Mouse (Mus musculus) embryonic facial prominence, embryonic 12.5 days (tissue): ENCODE measurements around the gene Sh2d4b. TPM values are rescaled to one million over a fixed set of nuclear protein-coding genes. Genes with fewer than 3 reads are reported as not detected.

ENCODE experiments used
- ATAC-seq: fragments of 200-750 bp; cut with Nextera tagmentation; 2 replicates; pipeline ENCODE4 v1.8.0; 2017; ENCODE audit not compliant: insufficient number of reproducible peaks, insufficient read depth, low FRiP score, low TSS enrichment
- H3K27ac ChIP-seq: fragments of 300-500 bp; sonication (generic); 2 replicates; pipeline ENCODE4 v1.5.1; 2016; ENCODE audit warnings: mild to moderate bottlenecking
- H3K27me3 ChIP-seq: fragments of 300-500 bp; sonication (generic); 2 replicates; pipeline ENCODE4 v1.6.1; 2016; ENCODE audit warnings: mild to moderate bottlenecking, moderate library complexity
- H3K36me3 ChIP-seq: fragments of 300-500 bp; sonication (generic); 2 replicates; pipeline ENCODE4 v1.6.1; 2016; ENCODE audit warnings: mild to moderate bottlenecking
- H3K4me1 ChIP-seq: fragments of 300-500 bp; sonication (generic); 2 replicates; pipeline ENCODE4 v1.6.1; 2016
- H3K4me2 ChIP-seq: fragments of 300-500 bp; sonication (generic); replicated peaks from 2 replicates; pipeline ENCODE4 v1.6.1; 2016; ENCODE audit warnings: mild to moderate bottlenecking, moderate library complexity
- H3K4me3 ChIP-seq: fragments of 300-500 bp; sonication (generic); 2 replicates; pipeline ENCODE4 v1.5.1; 2016; ENCODE audit warnings: mild to moderate bottlenecking
- H3K9ac ChIP-seq: fragments of 300-500 bp; sonication (generic); 2 replicates; pipeline ENCODE4 v1.6.1; 2016; ENCODE audit warnings: mild to moderate bottlenecking, moderate library complexity
- H3K9me3 ChIP-seq: fragments of 300-500 bp; sonication (generic); 2 replicates; pipeline ENCODE4 v1.6.1; 2016; ENCODE audit warnings: mild to moderate bottlenecking, moderate library complexity
- WGBS: fragments of 180-500 bp; shearing (Covaris S2); methylation state at CpG from one replicate; pipeline ENCODE4 v1.1.7; 2016; 5-methylcytosine and 5-hydroxymethylcytosine counted together
- polyA plus RNA-seq: library from polyadenylated mRNA; unstranded; fragments of >200 nt; fragmentation: Nextera tagmentation; extraction: Ambion mirVana; gene quantifications from 2 replicates; pipeline ENCODE4 v1.2.1, GENCODE M21; 2016

The Sh2d4b gene
- 0.47 and 0.62 TPM in 2 replicates for polyA plus RNA-seq

- ATAC-seq, result no peak
- Histone ChIP-seq H3K4me3 (peak within 1 kb of the TSS; percentile 19; the same call in 1 of the 2 replicates), H3K27ac (peak within 1 kb of the TSS; percentile 50; the same call in 1 of the 2 replicates), H3K27me3 (no peaks in the 10 kb centered on the region), H3K9ac (no peak within 1 kb of the TSS), H3K36me3 (no peaks in the 10 kb centered on the region), H3K4me2 (peak within 1 kb of the TSS; percentile 54), H3K4me1 (peaks cover 13% of the 10 kb centered on the region), H3K9me3 (no peaks in the 10 kb centered on the region)
- 60% methylated on average over 3 of the region's 3 CpGs for WGBS
Measured at GRCm38 (mm10) chr14:40893196-40893595, at the start of gene Sh2d4b. Sh2d4b (minus strand) TSS chr14:40893266.

- WGBS, result 87% methylated on average over 2 of the region's 2 CpGs
Measured at GRCm38 (mm10) chr14:40942429-40942828, 49.4 kb upstream of the Sh2d4b start.

GRCm38 (mm10) chr14:40938380-40938987, 45.4 kb upstream of the Sh2d4b start:
- Histone ChIP-seq H3K36me3 (no peaks in the 10 kb centered on the region), H3K4me1 (0 out of 2 replicates have a peak, but pooled peaks cover 5% of the 10 kb centered on the region), H3K27ac (no peak overlapping the region), H3K9me3 (no peaks in the 10 kb centered on the region), H3K9ac (no peak overlapping the region), H3K4me2 (no peak overlapping the region), H3K4me3 (no peak overlapping the region), H3K27me3 (no peaks in the 10 kb centered on the region)
- WGBS, result 85% methylated on average over 11 of the region's 11 CpGs
- no peak for ATAC-seq

More at GRCm38 (mm10) chr14:40942429-40942828, 49.4 kb upstream of the Sh2d4b start:
- Histone ChIP-seq H3K4me3 (no peak overlapping the region), H3K36me3 (0 out of 2 replicates have a peak, but pooled peaks cover 7% of the 10 kb centered on the region), H3K27ac (no peak overlapping the region), H3K9me3 (no peaks in the 10 kb centered on the region), H3K9ac (no peak overlapping the region), H3K4me1 (no peaks in the 10 kb centered on the region), H3K27me3 (no peaks in the 10 kb centered on the region), H3K4me2 (no peak overlapping the region)
- no peak for ATAC-seq

- no peak overlapping the region for H3K4me3 ChIP-seq
- no peaks in the 10 kb centered on the region for H3K27me3 ChIP-seq
- H3K9ac ChIP-seq, result no peak overlapping the region
- no peak overlapping the region for H3K4me2 ChIP-seq
- H3K9me3 ChIP-seq, result no peaks in the 10 kb centered on the region
- 66% methylated on average over 4 of the region's 4 CpGs for WGBS
- no peak overlapping the region for H3K27ac ChIP-seq
- H3K4me1 ChIP-seq, result 0 out of 2 replicates have a peak, but pooled peaks cover 5% of the 10 kb centered on the region
- ATAC-seq, result no peak
- H3K36me3 ChIP-seq, result no peaks in the 10 kb centered on the region
Measured at GRCm38 (mm10) chr14:40937052-40937451, 44.0 kb upstream of the Sh2d4b start.

GRCm38 (mm10) chr14:40935481-40935880, 42.4 kb upstream of the Sh2d4b start:
- WGBS, result 77% methylated on average over 1 of the region's 1 CpGs
- no peak overlapping the region for H3K27ac ChIP-seq
- H3K27me3 ChIP-seq, result no peaks in the 10 kb centered on the region
- no peak overlapping the region for H3K9ac ChIP-seq
- no peaks in the 10 kb centered on the region for H3K36me3 ChIP-seq
- H3K4me3 ChIP-seq, result no peak overlapping the region
- no peaks in the 10 kb centered on the region for H3K9me3 ChIP-seq
- peaks cover 10% of the 10 kb centered on the region for H3K4me1 ChIP-seq
- H3K4me2 ChIP-seq, result no peak overlapping the region
- no peak for ATAC-seq

DNA sequence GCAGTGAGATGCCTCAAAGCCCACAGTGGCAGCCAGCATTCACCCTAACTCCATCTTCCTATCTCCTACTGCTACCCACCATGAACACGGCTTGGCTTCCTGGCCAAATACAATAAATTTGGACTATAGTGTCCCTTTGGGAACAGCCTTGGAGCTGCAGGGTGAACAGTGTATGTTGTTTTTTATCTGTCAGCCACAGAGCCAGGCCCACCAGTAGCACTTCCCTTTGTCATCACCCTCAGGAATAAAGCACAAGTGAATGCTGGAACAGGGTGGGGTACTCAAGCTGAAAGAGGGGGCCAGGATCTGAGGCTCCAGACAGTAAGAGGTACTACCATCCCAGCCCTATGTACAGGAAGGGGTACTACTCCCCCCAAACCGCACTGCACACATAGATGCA, 42.0 kb upstream of the Sh2d4b start:
- Histone ChIP-seq H3K9me3 (no peaks in the 10 kb centered on the region), H3K4me3 (no peak overlapping the region), H3K4me2 (no peak overlapping the region), H3K4me1 (peaks cover 10% of the 10 kb centered on the region), H3K27ac (no peak overlapping the region), H3K27me3 (no peaks in the 10 kb centered on the region), H3K9ac (no peak overlapping the region), H3K36me3 (no peaks in the 10 kb centered on the region)
- WGBS, result 83% methylated on average over 2 of the region's 2 CpGs
- no peak for ATAC-seq

DNA sequence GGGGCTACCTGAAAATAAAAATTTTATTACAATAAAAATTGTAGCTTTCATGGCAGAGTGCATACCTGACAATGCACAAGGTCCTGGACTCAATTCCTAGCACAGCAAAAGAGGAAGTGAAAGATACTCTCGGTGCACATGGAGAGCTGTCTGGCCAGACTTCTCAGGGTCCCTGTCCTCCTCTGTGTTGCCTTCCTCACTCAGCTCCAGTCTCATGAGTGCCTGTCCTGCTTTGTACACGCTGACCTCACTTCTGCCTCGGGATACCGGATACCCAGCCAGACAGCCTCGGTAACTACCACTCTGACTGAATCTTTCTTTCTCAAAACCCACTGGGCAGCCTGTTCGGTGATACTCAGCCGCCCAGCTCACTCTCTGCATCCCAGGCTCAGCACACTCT, 40.3 kb upstream of the Sh2d4b start:
- Histone ChIP-seq H3K27ac (no peak overlapping the region), H3K9ac (no peak overlapping the region), H3K36me3 (no peaks in the 10 kb centered on the region), H3K27me3 (no peaks in the 10 kb centered on the region), H3K9me3 (no peaks in the 10 kb centered on the region), H3K4me1 (peaks cover 10% of the 10 kb centered on the region), H3K4me3 (no peak overlapping the region), H3K4me2 (no peak overlapping the region)
- 77% methylated on average over 7 of the region's 7 CpGs for WGBS
- ATAC-seq, result no peak

DNA sequence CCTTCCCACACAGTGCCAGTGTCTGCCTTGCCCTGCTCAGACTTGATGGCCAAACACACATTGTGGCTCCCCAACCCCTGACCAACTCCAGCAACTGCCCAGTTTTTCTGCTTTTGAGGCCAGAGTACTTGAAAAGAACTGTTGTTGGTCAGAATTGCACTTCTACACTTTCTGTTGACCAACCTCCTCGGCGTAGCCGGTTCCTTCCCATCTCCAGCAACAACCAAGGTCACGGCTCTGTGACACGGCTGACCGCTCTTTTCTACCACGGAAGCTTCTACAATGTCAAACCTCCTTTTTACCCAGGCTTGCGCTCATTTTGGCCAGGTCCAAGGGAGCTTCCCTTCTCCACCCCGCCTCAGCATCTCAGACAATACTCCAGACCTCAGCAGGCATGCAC, 39.2 kb upstream of the Sh2d4b start:
- ATAC-seq, result no peak
- Histone ChIP-seq H3K36me3 (no peaks in the 10 kb centered on the region), H3K9me3 (no peaks in the 10 kb centered on the region), H3K4me3 (no peak overlapping the region), H3K9ac (no peak overlapping the region), H3K27me3 (no peaks in the 10 kb centered on the region), H3K4me2 (no peak overlapping the region), H3K4me1 (peaks cover 11% of the 10 kb centered on the region), H3K27ac (no peak overlapping the region)
- 86% methylated on average over 9 of the region's 9 CpGs for WGBS

DNA sequence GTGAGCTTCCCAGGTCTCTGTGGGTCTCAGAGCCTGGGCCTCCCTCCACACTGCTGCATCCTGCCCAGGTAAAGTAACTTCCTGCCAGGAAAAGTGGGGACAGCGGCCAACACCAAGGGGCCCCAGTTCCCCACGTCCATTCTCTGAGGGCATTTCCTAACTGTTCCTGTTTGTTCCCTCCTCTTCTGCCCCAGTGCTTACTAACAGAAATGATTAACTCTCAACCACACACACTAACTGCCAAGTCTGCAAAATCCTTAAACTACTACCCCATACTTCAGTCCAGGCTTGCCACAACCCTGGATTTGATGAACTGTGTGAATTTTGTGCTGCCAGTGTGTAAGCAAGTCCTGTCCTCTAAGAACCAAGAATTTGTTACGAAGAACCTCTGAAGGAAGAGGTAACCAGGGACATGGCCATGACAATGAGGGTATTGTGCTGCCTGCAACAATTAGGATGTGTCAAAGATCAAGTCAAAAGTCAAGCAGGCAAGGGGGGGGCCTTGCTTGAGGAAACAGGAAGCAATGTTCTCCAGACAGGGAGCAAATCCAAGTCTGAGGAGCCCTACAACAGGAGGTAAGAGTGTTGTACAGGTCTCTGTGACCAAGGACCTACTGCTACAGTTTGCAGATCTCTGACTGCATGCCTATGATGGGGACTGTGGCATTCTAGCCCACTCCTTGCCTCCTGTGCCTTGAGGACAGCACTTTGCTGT, 38.2 kb upstream of the Sh2d4b start:
- ATAC-seq, result no peak
- no peaks in the 10 kb centered on the region for H3K9me3 ChIP-seq
- no peak overlapping the region for H3K4me2 ChIP-seq
- 27% methylated on average over 3 of the region's 3 CpGs for WGBS
- H3K27me3 ChIP-seq, result no peaks in the 10 kb centered on the region
- H3K36me3 ChIP-seq, result no peaks in the 10 kb centered on the region
- no peak overlapping the region for H3K4me3 ChIP-seq
- H3K9ac ChIP-seq, result no peak overlapping the region
- peaks cover 14% of the 10 kb centered on the region for H3K4me1 ChIP-seq
- no peak overlapping the region for H3K27ac ChIP-seq

DNA sequence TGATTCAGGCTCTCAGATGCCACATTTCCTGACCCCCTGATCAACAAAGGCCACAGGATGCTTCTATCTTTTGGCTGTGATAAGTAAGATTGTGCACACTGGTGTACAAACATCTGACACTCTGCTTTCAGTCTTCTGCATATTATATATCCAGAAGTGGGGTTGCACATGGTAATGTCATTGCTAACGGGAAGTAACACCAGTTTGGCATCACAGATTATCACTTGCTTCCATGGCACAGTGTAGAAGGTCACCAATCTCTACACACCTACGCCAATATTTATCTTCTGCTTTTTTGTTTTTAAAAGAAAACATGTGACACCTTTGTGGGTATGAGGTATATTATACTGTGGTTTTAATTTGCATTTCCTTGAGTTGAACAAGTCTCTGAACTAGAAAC, 36.9 kb upstream of the Sh2d4b start:
- H3K4me1 ChIP-seq, result peaks cover 14% of the 10 kb centered on the region
- no peaks in the 10 kb centered on the region; the same call in 1 of the 2 replicates for H3K36me3 ChIP-seq
- H3K4me2 ChIP-seq, result no peak overlapping the region
- no peaks in the 10 kb centered on the region for H3K9me3 ChIP-seq
- 83% methylated on average over 2 of the region's 2 CpGs for WGBS
- H3K9ac ChIP-seq, result no peak overlapping the region
- no peak for ATAC-seq
- H3K4me3 ChIP-seq, result no peak overlapping the region
- no peak overlapping the region for H3K27ac ChIP-seq
- H3K27me3 ChIP-seq, result no peaks in the 10 kb centered on the region

DNA sequence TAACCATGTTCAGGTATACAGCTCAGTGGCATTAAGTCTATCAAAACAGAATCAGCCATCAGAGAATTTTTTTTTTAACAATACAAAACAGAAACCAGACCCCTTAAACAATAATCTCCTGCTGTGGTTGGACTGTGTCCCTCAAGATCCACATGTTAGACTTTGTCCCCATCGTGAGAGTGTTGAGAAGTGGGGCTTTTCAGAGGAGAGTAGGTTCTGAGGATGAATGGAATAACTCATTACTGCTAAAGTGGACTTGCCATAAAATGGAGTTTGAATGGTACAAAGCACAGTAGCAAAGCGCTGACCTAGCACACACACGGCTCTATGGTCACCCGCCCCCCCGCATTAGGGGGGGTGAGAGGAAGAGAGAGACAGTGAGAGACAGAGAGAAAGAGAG, 35.8 kb upstream of the Sh2d4b start:
- Histone ChIP-seq H3K9ac (no peak overlapping the region), H3K4me3 (no peak overlapping the region), H3K27ac (no peak overlapping the region), H3K9me3 (no peaks in the 10 kb centered on the region), H3K4me1 (peaks cover 22% of the 10 kb centered on the region), H3K4me2 (no peak overlapping the region), H3K36me3 (no peaks in the 10 kb centered on the region; the same call in 1 of the 2 replicates), H3K27me3 (no peaks in the 10 kb centered on the region)
- 78% methylated on average over 5 of the region's 5 CpGs for WGBS
- no peak for ATAC-seq

DNA sequence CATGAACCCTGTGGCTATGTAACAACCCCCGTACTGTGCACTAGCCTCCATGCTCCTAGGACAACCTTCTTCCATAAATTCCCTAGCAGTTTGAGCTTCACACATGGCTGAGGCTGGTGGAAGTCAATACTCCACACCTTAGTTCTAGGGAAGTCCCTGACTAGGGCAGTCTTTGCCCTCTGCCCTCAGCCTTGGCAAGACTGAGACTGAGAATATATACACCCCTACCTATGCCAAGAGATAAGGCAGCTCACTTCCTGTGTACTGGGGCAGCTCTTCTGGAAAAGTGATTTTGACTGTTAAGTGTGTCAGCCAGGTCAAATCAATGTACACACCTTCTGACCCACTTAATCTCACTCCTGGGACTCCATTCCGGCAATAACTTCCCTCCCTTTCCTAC, 34.0 kb upstream of the Sh2d4b start:
- peaks cover 18% of the 10 kb centered on the region for H3K4me1 ChIP-seq
- no peak overlapping the region for H3K27ac ChIP-seq
- 66% methylated on average over 2 of the region's 2 CpGs for WGBS
- no peak for ATAC-seq
- no peaks in the 10 kb centered on the region; the same call in 1 of the 2 replicates for H3K36me3 ChIP-seq
- no peak overlapping the region for H3K9ac ChIP-seq
- no peaks in the 10 kb centered on the region for H3K9me3 ChIP-seq
- H3K27me3 ChIP-seq, result no peaks in the 10 kb centered on the region
- no peak overlapping the region for H3K4me2 ChIP-seq
- no peak overlapping the region for H3K4me3 ChIP-seq
